Mouse (Mus musculus) kidney, postnatal 0 days (tissue): Measurements from ENCODE around the gene Dhx34. TPM values are rescaled to one million over a fixed set of nuclear protein-coding genes. Genes with fewer than 3 reads are reported as not detected.

Experiments used
- ATAC-seq: fragments of 200-750 bp; cut with Nextera tagmentation; replicated peaks from 2 replicates; pipeline ENCODE4 v1.8.0; 2017; ENCODE audit warnings: low read depth, moderate number of reproducible peaks, moderate TSS enrichment, moderate library complexity; ENCODE audit not compliant: low FRiP score
- DNase-seq: peaks from one replicate; pipeline ENCODE4 v3.0.0-alpha.2; 2016; ENCODE audit warnings: low spot score
- H3K27ac ChIP-seq: fragments of 300-500 bp; sonication (generic); 2 replicates; pipeline ENCODE4 v1.5.1; 2014; ENCODE audit warnings: mild to moderate bottlenecking
- H3K27me3 ChIP-seq: fragments of 300-500 bp; sonication (generic); 2 replicates; pipeline ENCODE4 v1.6.1; 2014; ENCODE audit warnings: low read length, mixed read lengths; ENCODE audit not compliant: insufficient read depth
- H3K36me3 ChIP-seq: fragments of 300-500 bp; sonication (generic); 2 replicates; pipeline ENCODE4 v1.6.1; 2014; ENCODE audit warnings: low read length, mixed read lengths; ENCODE audit not compliant: insufficient read depth
- H3K4me1 ChIP-seq: fragments of 300-500 bp; sonication (generic); replicated peaks from 2 replicates; pipeline ENCODE4 v1.6.1; 2014; ENCODE audit warnings: antibody characterized with exemption, low read length, mixed read lengths; ENCODE audit not compliant: insufficient read depth
- H3K4me2 ChIP-seq: fragments of 300-500 bp; sonication (generic); 2 replicates; pipeline ENCODE4 v1.6.1; 2014; ENCODE audit warnings: mild to moderate bottlenecking, low read length, moderate library complexity, mixed read lengths
- H3K4me3 ChIP-seq: fragments of 300-500 bp; sonication (generic); replicated peaks from 2 replicates; pipeline ENCODE4 v1.5.1; 2014; ENCODE audit warnings: low read depth, low read length
- H3K9ac ChIP-seq: fragments of 300-500 bp; sonication (generic); 2 replicates; pipeline ENCODE4 v1.6.1; 2014; ENCODE audit warnings: low read depth, low read length
- H3K9me3 ChIP-seq: fragments of 300-500 bp; sonication (generic); replicated peaks from 2 replicates; pipeline ENCODE4 v1.6.1; 2016; ENCODE audit warnings: low read length, inconsistent platforms, mixed read lengths
- CTCF ChIP-seq: IDR thresholded peaks from 2 replicates; pipeline ENCODE4 v1.5.1; 2016; ENCODE audit warnings: antibody characterized with exemption, low read depth, mild to moderate bottlenecking, moderate library complexity
- WGBS: fragments of 180-500 bp; shearing (Covaris S2); extraction: QIAGEN DNeasy Blood & Tissue Kit; methylation state at CpG from one replicate; pipeline ENCODE4 v1.1.7; 2014; 5-methylcytosine and 5-hydroxymethylcytosine counted together
- polyA plus RNA-seq: library from polyadenylated mRNA; unstranded; fragments of >200 nt; fragmentation: Nextera tagmentation; extraction: Ambion mirVana; gene quantifications from 2 replicates; pipeline ENCODE4 v1.2.1, GENCODE M21; 2015

Gene Dhx34
- polyA plus RNA-seq, 1 experiment from 2014 or later = 11.6 TPM

GRCm38 (mm10) chr7:16160702-16161101 lies 61.1 kb downstream of the Dhx34 start:
- Histone ChIP-seq H3K27ac (no peak overlapping the region), H3K9me3 (no peaks in the 10 kb centered on the region), H3K27me3 (peaks cover 10% of the 10 kb centered on the region; the same call in 1 of the 2 replicates), H3K4me2 (no peak overlapping the region), H3K4me3 (no peak overlapping the region), H3K36me3 (no peaks in the 10 kb centered on the region), H3K9ac (no peak overlapping the region), H3K4me1 (no peaks in the 10 kb centered on the region)
- TF ChIP-seq CTCF = no peak
- 73% methylated on average over 3 of the region's 3 CpGs for WGBS
- DNase-seq = no peak
- ATAC-seq = no peak

DNA sequence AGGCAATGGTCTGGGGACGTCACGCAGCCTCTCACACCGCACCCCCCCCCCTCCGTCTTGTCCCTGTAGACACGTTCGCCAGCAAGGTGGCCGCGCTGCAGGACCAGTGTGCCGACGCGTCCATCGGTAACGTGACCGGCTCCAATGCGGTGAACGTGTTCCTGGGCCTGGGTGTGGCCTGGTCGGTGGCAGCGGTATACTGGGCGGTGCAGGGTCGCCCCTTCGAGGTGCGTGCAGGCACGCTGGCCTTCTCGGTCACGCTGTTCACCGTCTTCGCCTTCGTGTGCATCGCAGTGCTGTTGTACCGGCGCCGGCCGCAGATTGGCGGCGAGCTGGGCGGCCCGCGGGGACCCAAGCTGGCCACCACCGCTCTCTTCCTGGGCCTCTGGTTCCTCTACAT lies 63.1 kb downstream of the Dhx34 start:
- ATAC-seq = 0 out of 2 replicates have a peak, but pooled peaks have one; percentile 23
- Histone ChIP-seq H3K9ac (no peak overlapping the region), H3K27me3 (peaks cover 10% of the 10 kb centered on the region; the same call in 1 of the 2 replicates), H3K9me3 (no peaks in the 10 kb centered on the region), H3K4me3 (no peak overlapping the region), H3K4me1 (no peaks in the 10 kb centered on the region), H3K27ac (no peak overlapping the region), H3K36me3 (no peaks in the 10 kb centered on the region), H3K4me2 (peak overlapping the region; percentile 28; the same call in 1 of the 2 replicates)
- no peak for TF ChIP-seq CTCF
- no peak for DNase-seq
- WGBS = 9% methylated on average over 39 of the region's 39 CpGs

GRCm38 (mm10) chr7:16156105-16156714 lies 65.6 kb downstream of the Dhx34 start:
- Histone ChIP-seq H3K4me1 (no peaks in the 10 kb centered on the region), H3K9me3 (no peaks in the 10 kb centered on the region), H3K4me2 (no peak overlapping the region), H3K36me3 (no peaks in the 10 kb centered on the region), H3K27me3 (peaks cover 10% of the 10 kb centered on the region; the same call in 1 of the 2 replicates), H3K9ac (no peak overlapping the region), H3K27ac (no peak overlapping the region), H3K4me3 (no peak overlapping the region)
- no peak for TF ChIP-seq CTCF
- no peak for ATAC-seq
- no peak for DNase-seq
- 50% methylated on average over 8 of the region's 8 CpGs for WGBS

GRCm38 (mm10) chr7:16155132-16155872 lies 66.5 kb downstream of the Dhx34 start:
- Histone ChIP-seq H3K9me3 (no peaks in the 10 kb centered on the region), H3K4me2 (no peak overlapping the region), H3K27me3 (peaks cover 10% of the 10 kb centered on the region; the same call in 1 of the 2 replicates), H3K36me3 (no peaks in the 10 kb centered on the region), H3K27ac (no peak overlapping the region), H3K4me1 (no peaks in the 10 kb centered on the region), H3K9ac (no peak overlapping the region), H3K4me3 (no peak overlapping the region)
- WGBS = 62% methylated on average over 9 of the region's 9 CpGs
- TF ChIP-seq CTCF = no peak
- DNase-seq (no peak), ATAC-seq (no peak)

GRCm38 (mm10) chr7:16153522-16153921 lies 68.3 kb downstream of the Dhx34 start:
- TF ChIP-seq CTCF = peak; percentile 84
- H3K27ac ChIP-seq = no peak overlapping the region
- 18% methylated on average over 10 of the region's 10 CpGs for WGBS
- ATAC-seq (peak; percentile 71; the same call in 1 of the 2 replicates), DNase-seq (peak; percentile 75)
- no peak overlapping the region for H3K4me3 ChIP-seq
- H3K27me3 ChIP-seq = peaks cover under 1% of the 10 kb centered on the region; the same call in 1 of the 2 replicates
- no peaks in the 10 kb centered on the region for H3K4me1 ChIP-seq
- H3K9me3 ChIP-seq = no peaks in the 10 kb centered on the region
- no peak overlapping the region for H3K9ac ChIP-seq
- no peak overlapping the region for H3K4me2 ChIP-seq
- H3K36me3 ChIP-seq = no peaks in the 10 kb centered on the region

GRCm38 (mm10) chr7:16150191-16151145 lies 71.4 kb downstream of the Dhx34 start:
- Histone ChIP-seq H3K9ac (no peak overlapping the region), H3K4me2 (no peak overlapping the region), H3K4me3 (no peak overlapping the region), H3K36me3 (no peaks in the 10 kb centered on the region), H3K4me1 (no peaks in the 10 kb centered on the region), H3K27ac (no peak overlapping the region), H3K27me3 (no peaks in the 10 kb centered on the region), H3K9me3 (no peaks in the 10 kb centered on the region)
- ATAC-seq (no peak), DNase-seq (no peak)
- 71% methylated on average over 9 of the region's 9 CpGs for whole genome bisulfite sequencing
- no peak for TF ChIP-seq CTCF
